Mouse (Mus musculus) CH12.LX (cell line): ENCODE measurements around the gene Sec24a. TPM values are rescaled to one million over a fixed set of nuclear protein-coding genes. Genes with fewer than 3 reads are reported as not detected.

ENCODE experiments used
- DNase-seq: peaks from one replicate; pipeline ENCODE4 v3.0.0-alpha.2; 2013; ENCODE audit errors: extremely low read depth
- H3K27ac ChIP-seq: 2 replicates; pipeline ENCODE4 v1.5.1; 2012; ENCODE audit warnings: low read depth, mild to moderate bottlenecking, control low read depth, moderate library complexity; ENCODE audit not compliant: insufficient read depth
- H3K27me3 ChIP-seq: replicated peaks from 2 replicates; pipeline ENCODE3; 2012; ENCODE audit warnings: inconsistent platforms
- H3K36me3 ChIP-seq, 2 experiments: replicated peaks in 1 of 2; 2 replicates each; pipeline versions ENCODE3 to v1.6.1; 2012; ENCODE audit warnings: inconsistent platforms in 1 of 2, low read length in 1 of 2, mild to moderate bottlenecking in 1 of 2, mixed read lengths in 1 of 2, moderate library complexity in 1 of 2; ENCODE audit not compliant: control insufficient read depth in 1 of 2, insufficient read depth in 1 of 2
- H3K4me1 ChIP-seq, 2 experiments: 2 replicates each; pipeline ENCODE4 v1.6.1; 2012; ENCODE audit warnings: inconsistent platforms in 1 of 2, moderate library complexity in 1 of 2; ENCODE audit not compliant: insufficient read depth in 2 of 2, control insufficient read depth in 1 of 2
- H3K4me2 ChIP-seq: 2 replicates; pipeline ENCODE4 v1.6.1; 2012; ENCODE audit warnings: low read depth, mild to moderate bottlenecking, control low read depth; ENCODE audit not compliant: poor library complexity, insufficient read depth, severe bottlenecking
- H3K4me3 ChIP-seq, 3 experiments: fragments of 150-350 bp in 1 of 3; sonication (generic) in 1 of 3; replicated peaks in 1 of 3; 2 replicates each; pipeline versions ENCODE3 to v1.5.1; 2011 to 2012; ENCODE audit warnings: low read depth in 2 of 3, low read length in 2 of 3, mild to moderate bottlenecking in 2 of 3, moderate library complexity in 2 of 3, control low read depth in 1 of 3, improper control_type of control experiment in 1 of 3, inconsistent platforms in 1 of 3, mixed read lengths in 1 of 3; ENCODE audit not compliant: poor library complexity in 1 of 3
- H3K79me2 ChIP-seq: replicated peaks from 2 replicates; pipeline ENCODE4 v1.6.1; 2012; ENCODE audit warnings: mild to moderate bottlenecking, moderate library complexity; ENCODE audit not compliant: control insufficient read depth, poor library complexity, insufficient read depth, severe bottlenecking; ENCODE audit errors: extremely low read depth
- H3K9ac ChIP-seq: 2 replicates; pipeline ENCODE4 v1.6.1; 2012; ENCODE audit warnings: low read depth, mild to moderate bottlenecking, control low read depth, moderate library complexity; ENCODE audit not compliant: insufficient read depth
- H3K9me3 ChIP-seq: replicated peaks from 2 replicates; pipeline ENCODE3; 2012; ENCODE audit warnings: low read length, inconsistent platforms, mixed read lengths
- BHLHE40 ChIP-seq: IDR thresholded peaks from 2 replicates; pipeline ENCODE4 v1.6.1; 2011; ENCODE audit warnings: mild to moderate bottlenecking, low read depth, low read length, improper control_type of control experiment
- CHD1 ChIP-seq: IDR thresholded peaks from 2 replicates; pipeline ENCODE4 v1.6.1; 2012; ENCODE audit warnings: low read depth, low read length, improper control_type of control experiment, inconsistent platforms
- CHD2 ChIP-seq: IDR thresholded peaks from 2 replicates; pipeline ENCODE4 v1.6.1; 2011; ENCODE audit warnings: low read length, improper control_type of control experiment
- CTCF ChIP-seq, 2 experiments: IDR thresholded peaks in 1 of 2; conservative IDR thresholded peaks in 1 of 2; 2 replicates each; pipeline ENCODE4 v1.5.1; 2011 to 2012; ENCODE audit warnings: low read depth in 2 of 2, low read length in 2 of 2, improper control_type of control experiment in 1 of 2, inconsistent platforms in 1 of 2, mild to moderate bottlenecking in 1 of 2, moderate library complexity in 1 of 2
- E2F4 ChIP-seq: IDR thresholded peaks from 2 replicates; pipeline ENCODE4 v1.6.1; 2011; ENCODE audit warnings: low read depth, low read length, improper control_type of control experiment; ENCODE audit not compliant: insufficient replicate concordance
- ELF1 ChIP-seq: IDR thresholded peaks from 2 replicates; pipeline ENCODE4 v1.6.1; 2014; ENCODE audit warnings: low read depth, mild to moderate bottlenecking, inconsistent platforms, low read length, improper control_type of control experiment
- EP300 ChIP-seq: IDR thresholded peaks from 2 replicates; pipeline ENCODE4 v1.6.1; 2011; ENCODE audit warnings: low read length, improper control_type of control experiment
- ETS1 ChIP-seq: conservative IDR thresholded peaks from 2 replicates; pipeline ENCODE4 v1.6.1; 2012; ENCODE audit warnings: low read depth, mild to moderate bottlenecking, inconsistent platforms, low read length, improper control_type of control experiment, moderate library complexity
- GABPA ChIP-seq: IDR thresholded peaks from 2 replicates; pipeline ENCODE4 v1.6.1; 2012; ENCODE audit warnings: low read depth, low read length, improper control_type of control experiment, inconsistent platforms; ENCODE audit not compliant: insufficient replicate concordance
- HCFC1 ChIP-seq: IDR thresholded peaks from 2 replicates; pipeline ENCODE4 v1.6.1; 2012; ENCODE audit warnings: low read depth, mild to moderate bottlenecking, inconsistent platforms, low read length, improper control_type of control experiment
- IRF4 ChIP-seq: IDR thresholded peaks from 2 replicates; pipeline ENCODE4 v1.6.1; 2014; ENCODE audit warnings: low read depth, mild to moderate bottlenecking, inconsistent platforms, low read length, improper control_type of control experiment
- JUN ChIP-seq: IDR thresholded peaks from 2 replicates; pipeline ENCODE4 v1.6.1; 2011; ENCODE audit warnings: low read depth, mild to moderate bottlenecking, low read length, improper control_type of control experiment, moderate library complexity; ENCODE audit not compliant: insufficient read depth
- JUND ChIP-seq: conservative IDR thresholded peaks from 2 replicates; pipeline ENCODE4 v1.6.1; 2011; ENCODE audit warnings: low read depth, low read length, improper control_type of control experiment
- KAT2A ChIP-seq: IDR thresholded peaks from 2 replicates; pipeline ENCODE4 v1.6.1; 2012; ENCODE audit warnings: low read length, improper control_type of control experiment, inconsistent platforms; ENCODE audit not compliant: insufficient replicate concordance
- MAFK ChIP-seq: IDR thresholded peaks from 2 replicates; pipeline ENCODE4 v1.6.1; 2011; ENCODE audit warnings: low read length, improper control_type of control experiment; ENCODE audit not compliant: insufficient replicate concordance
- MAX ChIP-seq: IDR thresholded peaks from 2 replicates; pipeline ENCODE4 v1.6.1; 2011; ENCODE audit warnings: low read length, improper control_type of control experiment
- MAZ ChIP-seq: IDR thresholded peaks from 2 replicates; pipeline ENCODE4 v1.6.1; 2012; ENCODE audit warnings: low read depth, mild to moderate bottlenecking, inconsistent platforms, low read length, improper control_type of control experiment, moderate library complexity
- MEF2A ChIP-seq: IDR thresholded peaks from 2 replicates; pipeline ENCODE4 v1.6.1; 2014; ENCODE audit warnings: low read depth, mild to moderate bottlenecking, inconsistent platforms, low read length, improper control_type of control experiment, borderline replicate concordance
- MXI1 ChIP-seq: IDR thresholded peaks from 2 replicates; pipeline ENCODE4 v1.6.1; 2011; ENCODE audit warnings: mild to moderate bottlenecking, low read depth, low read length, improper control_type of control experiment
- MYC ChIP-seq: IDR thresholded peaks from 2 replicates; pipeline ENCODE4 v1.6.1; 2011; ENCODE audit warnings: low read depth, mild to moderate bottlenecking, improper control_type of control experiment, low read length
- NELFE ChIP-seq: IDR thresholded peaks from 2 replicates; pipeline ENCODE4 v1.6.1; 2011; ENCODE audit warnings: low read depth, low read length, improper control_type of control experiment
- NRF1 ChIP-seq: IDR thresholded peaks from 2 replicates; pipeline ENCODE4 v1.6.1; 2014; ENCODE audit warnings: low read depth, mild to moderate bottlenecking, inconsistent platforms, low read length, improper control_type of control experiment, moderate library complexity
- PAX5 ChIP-seq: IDR thresholded peaks from 2 replicates; pipeline ENCODE4 v1.6.1; 2012; ENCODE audit warnings: low read length, inconsistent platforms, mixed read lengths
- POLR2A ChIP-seq: IDR thresholded peaks from 2 replicates; pipeline ENCODE4 v1.6.1; 2011; ENCODE audit warnings: low read depth, mild to moderate bottlenecking, improper control_type of control experiment, low read length
- POLR2AphosphoS2 ChIP-seq: IDR thresholded peaks from 2 replicates; pipeline ENCODE4 v1.6.1; 2011; ENCODE audit warnings: low read depth, low read length, improper control_type of control experiment
- RAD21 ChIP-seq: IDR thresholded peaks from 2 replicates; pipeline ENCODE4 v1.6.1; 2011; ENCODE audit warnings: low read depth, mild to moderate bottlenecking, low read length, improper control_type of control experiment, moderate library complexity
- RCOR1 ChIP-seq: conservative IDR thresholded peaks from 2 replicates; pipeline ENCODE4 v1.6.1; 2012; ENCODE audit warnings: low read depth, mild to moderate bottlenecking, inconsistent platforms, low read length, improper control_type of control experiment
- SIN3A ChIP-seq: IDR thresholded peaks from 2 replicates; pipeline ENCODE4 v1.6.1; 2012; ENCODE audit warnings: low read length, improper control_type of control experiment, inconsistent platforms
- SMC3 ChIP-seq: IDR thresholded peaks from 2 replicates; pipeline ENCODE4 v1.6.1; 2011; ENCODE audit warnings: low read depth, low read length, improper control_type of control experiment
- TBP ChIP-seq: conservative IDR thresholded peaks from 2 replicates; pipeline ENCODE4 v1.6.1; 2011; ENCODE audit warnings: low read depth, low read length, improper control_type of control experiment
- TCF12 ChIP-seq: IDR thresholded peaks from 2 replicates; pipeline ENCODE4 v1.6.1; 2014; ENCODE audit warnings: low read depth, mild to moderate bottlenecking, inconsistent platforms, low read length, improper control_type of control experiment
- UBTF ChIP-seq: IDR thresholded peaks from 2 replicates; pipeline ENCODE4 v1.6.1; 2012; ENCODE audit warnings: low read depth, mild to moderate bottlenecking, inconsistent platforms, low read length, improper control_type of control experiment, moderate library complexity
- USF1 ChIP-seq: IDR thresholded peaks from 2 replicates; pipeline ENCODE4 v1.6.1; 2014; ENCODE audit warnings: low read depth, mild to moderate bottlenecking, inconsistent platforms, low read length, improper control_type of control experiment
- USF2 ChIP-seq: conservative IDR thresholded peaks from 2 replicates; pipeline ENCODE4 v1.6.1; 2011; ENCODE audit warnings: low read depth, low read length, improper control_type of control experiment
- ZC3H11A ChIP-seq: IDR thresholded peaks from 2 replicates; pipeline ENCODE4 v1.6.1; 2012; ENCODE audit warnings: low read depth, mild to moderate bottlenecking, inconsistent platforms, low read length, improper control_type of control experiment
- ZKSCAN1 ChIP-seq: IDR thresholded peaks from 2 replicates; pipeline ENCODE4 v1.6.1; 2012; ENCODE audit warnings: low read depth, inconsistent platforms, low read length, improper control_type of control experiment, borderline replicate concordance
- ZMIZ1 ChIP-seq: IDR thresholded peaks from 2 replicates; pipeline ENCODE4 v1.6.1; 2012; ENCODE audit warnings: low read depth, mild to moderate bottlenecking, inconsistent platforms, low read length, improper control_type of control experiment
- ZNF384 ChIP-seq: IDR thresholded peaks from 2 replicates; pipeline ENCODE4 v1.6.1; 2012; ENCODE audit warnings: low read depth, low read length, improper control_type of control experiment, inconsistent platforms
- dilution Hi-C: fragments of 300-500 bp; cut with MboI; formaldehyde crosslinking; loops from 2 replicates; pipeline ENCODE4 v1.14.3; 2020; ENCODE audit warnings: low sequenced_read_pairs; ENCODE audit not compliant: extremely low pct_unique_long_range_greater_than_20kb, extremely low pct_ligation_motif_present
- in situ Hi-C: fragments of 300-500 bp; cut with MboI; formaldehyde crosslinking; loops from 3 replicates; pipeline ENCODE4 v1.14.3; 2019; ENCODE audit warnings: low sequenced_read_pairs, low pct_ligation_motif_present, low pct_unique_long_range_greater_than_20kb, mixed read lengths
- polyA plus RNA-seq: library from polyadenylated mRNA; unstranded; fragments of >175 nt; gene quantifications from 2 replicates; pipeline ENCODE4 v1.2.1, GENCODE M21; 2012; ENCODE audit warnings: low read depth; ENCODE audit not compliant: insufficient read length
- total RNA-seq, 2 experiments: library from RNA; depleted of rRNA; stranded (reverse); fragments of 300-350 nt in 1 of 2; fragments of >200 nt in 1 of 2; gene quantifications; 2 replicates each; pipeline ENCODE4 v1.2.3; 2012 to 2014

The Sec24a gene
- total RNA-seq (2012; rRNA removed) (6.3 and 7.2 TPM in 2 replicates), total RNA-seq (2014; rRNA removed) (4.6 and 5.5 TPM in 2 replicates), polyA plus RNA-seq (12.0 and 16.8 TPM in 2 replicates)

- TF ChIP-seq BHLHE40 = peak; percentile 85
- TF ChIP-seq NRF1 = peak; percentile 61
- peak; percentile 96 for TF ChIP-seq TCF12
- TF ChIP-seq SIN3A = peak; percentile 99
- TF ChIP-seq ETS1 = no peak
- peak; percentile 46; the same call in 1 of the 2 replicates for TF ChIP-seq POLR2AphosphoS2
- TF ChIP-seq MAX = peak; percentile 73
- no peak for TF ChIP-seq JUN
- no peak for TF ChIP-seq JUND
- no peak for TF ChIP-seq SMC3
- no peak; the same call in 1 of the 2 replicates for TF ChIP-seq RCOR1
- peak; percentile 54; the same call in 1 of the 2 replicates for TF ChIP-seq ZMIZ1
- peak; percentile 90 for TF ChIP-seq IRF4
- no peak for TF ChIP-seq USF1
- TF ChIP-seq EP300 = peak; percentile 13; the same call in 1 of the 2 replicates
- TF ChIP-seq ZC3H11A = no peak
- TF ChIP-seq UBTF = no peak
- peak; percentile 46; the same call in 1 of the 2 replicates for TF ChIP-seq MYC
- TF ChIP-seq ELF1 = peak; percentile 96
- TF ChIP-seq TBP = peak; percentile 60; the same call in 1 of the 2 replicates
- no peak for TF ChIP-seq ZKSCAN1
- TF ChIP-seq E2F4 = no peak
- TF ChIP-seq MEF2A = peak; percentile 91
- peak; percentile 96 for TF ChIP-seq CHD2
- TF ChIP-seq CHD1 = peak; percentile 48; the same call in 1 of the 2 replicates
- TF ChIP-seq POLR2A = peak; percentile 91
- TF ChIP-seq RAD21 = no peak
- no peak for TF ChIP-seq PAX5
- no peak for TF ChIP-seq CTCF (conservative IDR thresholded peaks at IDR 0.05 in 1 of 2, IDR thresholded peaks at IDR 0.05 in 1 of 2; ENCODE audit: low read depth in 2 of 2, low read length in 2 of 2)
- TF ChIP-seq MAFK = no peak
- TF ChIP-seq KAT2A = peak; percentile 93; the same call in 1 of the 2 replicates
- peak; percentile 50; the same call in 1 of the 2 replicates for TF ChIP-seq GABPA
- peak; percentile 93 for TF ChIP-seq MAZ
- peak; percentile 96 for TF ChIP-seq HCFC1
- peak; percentile 69 for TF ChIP-seq NELFE
- TF ChIP-seq ZNF384 = peak; percentile 63
- peak; percentile 90 for TF ChIP-seq MXI1
- no peak for TF ChIP-seq USF2
- H3K27ac ChIP-seq = no peak within 1 kb of the TSS
- DNase-seq = peak; percentile 85
- H3K4me3 ChIP-seq = peak within 1 kb of the TSS; percentile 80 to 100 (median 93)
- in situ Hi-C loops = no loop called here
- dilution Hi-C loops = no loop called here
- H3K9me3 ChIP-seq = no peaks in the 10 kb centered on the region
- peak within 1 kb of the TSS; percentile 100 for H3K4me2 ChIP-seq
- H3K36me3 ChIP-seq = peaks cover 0 to 24% of the 10 kb centered on the region in 2 experiments
- H3K79me2 ChIP-seq = peaks cover 40% of the 10 kb centered on the region
- peaks cover 17 to 66% of the 10 kb centered on the region in 2 experiments for H3K4me1 ChIP-seq
- H3K27me3 ChIP-seq = no peaks in the 10 kb centered on the region
- peak within 1 kb of the TSS; percentile 89 for H3K9ac ChIP-seq
These were observed at the start of gene Sec24a, which contains the start of gene Sar1b for GRCm38 (mm10) chr11:51763213-51763907. Gene Sec24a, minus strand, starts transcription at chr11:51763634. Gene Sar1b, plus strand, starts transcription at chr11:51763687.
